Mouse (Mus musculus): ENCODE measurements around the gene Nes. TPM values are rescaled to one million over a fixed set of nuclear protein-coding genes. Genes with fewer than 3 reads are reported as not detected.

Nes gene
- polyA plus RNA-seq, 1 experiment from 2014 or later, result 14.6 TPM

- H3K4me3 ChIP-seq, result no peak overlapping the region
- no peaks in the 10 kb centered on the region for H3K9me3 ChIP-seq (replicated peaks)
- DNase-seq (ENCODE audit: low spot score), result no peak
- H3K4me1 ChIP-seq, result peaks cover 38% of the 10 kb centered on the region
- WGBS, result 34% methylated on average over 10 of the region's 10 CpGs
- H3K27me3 ChIP-seq (ENCODE audit: low read depth, poor library complexity, severe bottlenecking), result peaks cover 86% of the 10 kb centered on the region
- no peaks in the 10 kb centered on the region for H3K36me3 ChIP-seq
- no peak overlapping the region for H3K27ac ChIP-seq
Measured at GRCm38 (mm10) chr3:87989935-87990334, 19.1 kb downstream of the Nes start.

DNA sequence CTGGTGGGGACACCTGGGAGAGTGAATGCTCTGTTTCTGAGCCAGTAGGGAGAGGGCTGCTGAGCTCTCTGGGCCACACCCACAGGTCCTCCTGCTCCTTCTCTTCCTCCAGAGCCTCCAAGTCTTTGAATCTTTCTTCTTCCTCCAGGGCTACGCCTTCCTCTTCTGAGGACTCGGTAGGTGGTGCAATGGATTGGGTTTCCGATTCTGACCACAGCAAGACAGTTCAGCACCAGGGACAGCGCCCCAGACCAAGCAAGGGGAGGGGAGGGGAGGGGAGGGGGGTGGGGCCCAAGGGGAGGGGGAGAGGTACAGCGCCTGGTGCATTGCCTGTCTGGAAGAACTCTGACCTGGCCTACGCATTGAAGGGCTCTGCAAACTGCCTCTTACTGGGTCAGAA is 22.6 kb downstream of the Nes start:
- WGBS, result 3% methylated on average over 5 of the region's 6 CpGs

DNA sequence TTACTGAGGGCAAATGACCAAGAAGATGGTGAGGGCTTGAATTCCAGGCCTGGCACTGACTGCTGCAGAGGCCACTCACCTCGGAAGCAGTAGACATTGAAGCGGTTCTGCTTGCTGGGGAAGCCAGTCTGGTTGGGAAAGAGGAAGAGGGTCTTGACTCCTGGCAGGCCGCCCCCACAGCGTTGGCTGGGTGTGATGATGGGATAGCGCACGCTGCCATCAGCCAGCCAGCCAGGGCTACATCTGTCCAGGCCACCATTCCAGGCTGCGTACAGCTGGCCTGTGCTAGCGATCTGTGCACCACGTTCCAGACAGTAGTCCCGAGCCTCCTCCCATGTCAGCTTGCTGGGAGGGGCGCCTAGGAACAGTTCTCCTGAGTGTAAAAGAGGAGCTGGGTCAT is 24.5 kb downstream of the Nes start:
- Histone ChIP-seq H3K9me3 (replicated peaks) (no peaks in the 10 kb centered on the region), H3K4me3 (no peak overlapping the region), H3K27ac (no peak overlapping the region), H3K36me3 (no peaks in the 10 kb centered on the region), H3K27me3 (ENCODE audit: low read depth, poor library complexity, severe bottlenecking) (peaks cover 100% of the 10 kb centered on the region), H3K4me1 (peaks cover 27% of the 10 kb centered on the region)
- WGBS, result 29% methylated on average over 11 of the region's 11 CpGs
- no peak for DNase-seq (ENCODE audit: low spot score)

More for the DNA sequence above, 22.6 kb downstream of the Nes start:
- Histone ChIP-seq H3K27me3 (ENCODE audit: low read depth, poor library complexity, severe bottlenecking) (peaks cover 100% of the 10 kb centered on the region), H3K27ac (no peak overlapping the region), H3K4me1 (peaks cover 22% of the 10 kb centered on the region), H3K36me3 (no peaks in the 10 kb centered on the region), H3K4me3 (no peak overlapping the region), H3K9me3 (replicated peaks) (no peaks in the 10 kb centered on the region)
- DNase-seq (ENCODE audit: low spot score), result peak; percentile 93

- H3K27me3 ChIP-seq (ENCODE audit: low read depth, poor library complexity, severe bottlenecking), result peaks cover 100% of the 10 kb centered on the region
- no peak for DNase-seq (ENCODE audit: low spot score)
- H3K4me3 ChIP-seq, result peak overlapping the region; percentile 50
- H3K4me1 ChIP-seq, result peaks cover 32% of the 10 kb centered on the region
- no peaks in the 10 kb centered on the region for H3K36me3 ChIP-seq
- no peak overlapping the region for H3K27ac ChIP-seq
- 4% methylated on average over 15 of the region's 15 CpGs for WGBS
- H3K9me3 ChIP-seq (replicated peaks), result no peaks in the 10 kb centered on the region
Measured at GRCm38 (mm10) chr3:87996401-87996800, 25.5 kb downstream of the Nes start.

- Histone ChIP-seq H3K36me3 (no peaks in the 10 kb centered on the region), H3K27ac (0 out of 2 replicates have a peak overlapping the region, but pooled peaks have one; percentile 10), H3K27me3 (ENCODE audit: low read depth, poor library complexity, severe bottlenecking) (peaks cover 100% of the 10 kb centered on the region), H3K4me3 (peak overlapping the region; percentile 50), H3K9me3 (replicated peaks) (no peaks in the 10 kb centered on the region), H3K4me1 (peaks cover 33% of the 10 kb centered on the region)
- no peak for DNase-seq (ENCODE audit: low spot score)
- 1% methylated on average over 49 of the region's 49 CpGs for WGBS
Measured at GRCm38 (mm10) chr3:87996971-87997614, 26.2 kb downstream of the Nes start.

- H3K27me3 ChIP-seq (ENCODE audit: low read depth, poor library complexity, severe bottlenecking), result peaks cover 100% of the 10 kb centered on the region
- 1% methylated on average over 7 of the region's 7 CpGs for WGBS
- DNase-seq (ENCODE audit: low spot score), result no peak
- H3K9me3 ChIP-seq (replicated peaks), result no peaks in the 10 kb centered on the region
- no peak overlapping the region for H3K27ac ChIP-seq
- H3K36me3 ChIP-seq, result no peaks in the 10 kb centered on the region
- no peak overlapping the region for H3K4me3 ChIP-seq
- peaks cover 39% of the 10 kb centered on the region for H3K4me1 ChIP-seq
Measured at GRCm38 (mm10) chr3:87998747-87999146, 27.9 kb downstream of the Nes start.

GRCm38 (mm10) chr3:87999243-87999895 is 28.5 kb downstream of the Nes start:
- no peaks in the 10 kb centered on the region for H3K9me3 ChIP-seq (replicated peaks)
- peak overlapping the region; percentile 49 for H3K4me3 ChIP-seq
- no peak overlapping the region for H3K27ac ChIP-seq
- peak; percentile 53 for DNase-seq (ENCODE audit: low spot score)
- H3K36me3 ChIP-seq, result no peaks in the 10 kb centered on the region
- H3K4me1 ChIP-seq, result peaks cover 39% of the 10 kb centered on the region
- WGBS, result under 1% methylated on average over 38 of the region's 38 CpGs
- peaks cover 100% of the 10 kb centered on the region for H3K27me3 ChIP-seq (ENCODE audit: low read depth, poor library complexity, severe bottlenecking)

DNA sequence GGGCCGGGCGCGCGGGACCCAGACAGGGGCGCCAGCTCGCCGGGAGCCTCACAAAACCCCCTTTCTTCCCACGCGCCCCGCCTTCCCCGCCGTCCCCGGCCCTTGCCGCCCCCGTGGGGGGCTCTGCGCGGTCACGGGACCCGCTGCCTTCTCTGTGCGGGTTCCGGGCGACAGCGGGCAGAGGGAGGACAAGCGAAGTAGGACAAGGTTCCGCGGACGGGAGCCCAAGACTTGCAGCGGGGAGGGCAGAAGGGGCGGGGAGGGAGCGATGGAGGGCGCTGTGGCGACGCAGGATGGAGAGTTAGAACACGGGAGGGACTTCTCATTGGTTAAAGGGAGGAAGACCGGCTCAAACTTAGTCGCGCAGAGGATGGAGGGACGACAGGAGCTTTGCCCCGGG is 29.3 kb downstream of the Nes start, which contains the start of gene Bcan:
TSS of gene Bcan (minus strand) at position 50 of the 400 bp plus-strand sequence.
- peaks cover 39% of the 10 kb centered on the region for H3K4me1 ChIP-seq
- H3K4me3 ChIP-seq, result peak within 1 kb of the TSS; percentile 49
- H3K9me3 ChIP-seq (replicated peaks), result no peaks in the 10 kb centered on the region
- DNase-seq (ENCODE audit: low spot score), result no peak
- H3K27ac ChIP-seq, result no peak within 1 kb of the TSS
- under 1% methylated on average over 39 of the region's 39 CpGs for WGBS
- no peaks in the 10 kb centered on the region for H3K36me3 ChIP-seq
- H3K27me3 ChIP-seq (ENCODE audit: low read depth, poor library complexity, severe bottlenecking), result peaks cover 100% of the 10 kb centered on the region

DNA sequence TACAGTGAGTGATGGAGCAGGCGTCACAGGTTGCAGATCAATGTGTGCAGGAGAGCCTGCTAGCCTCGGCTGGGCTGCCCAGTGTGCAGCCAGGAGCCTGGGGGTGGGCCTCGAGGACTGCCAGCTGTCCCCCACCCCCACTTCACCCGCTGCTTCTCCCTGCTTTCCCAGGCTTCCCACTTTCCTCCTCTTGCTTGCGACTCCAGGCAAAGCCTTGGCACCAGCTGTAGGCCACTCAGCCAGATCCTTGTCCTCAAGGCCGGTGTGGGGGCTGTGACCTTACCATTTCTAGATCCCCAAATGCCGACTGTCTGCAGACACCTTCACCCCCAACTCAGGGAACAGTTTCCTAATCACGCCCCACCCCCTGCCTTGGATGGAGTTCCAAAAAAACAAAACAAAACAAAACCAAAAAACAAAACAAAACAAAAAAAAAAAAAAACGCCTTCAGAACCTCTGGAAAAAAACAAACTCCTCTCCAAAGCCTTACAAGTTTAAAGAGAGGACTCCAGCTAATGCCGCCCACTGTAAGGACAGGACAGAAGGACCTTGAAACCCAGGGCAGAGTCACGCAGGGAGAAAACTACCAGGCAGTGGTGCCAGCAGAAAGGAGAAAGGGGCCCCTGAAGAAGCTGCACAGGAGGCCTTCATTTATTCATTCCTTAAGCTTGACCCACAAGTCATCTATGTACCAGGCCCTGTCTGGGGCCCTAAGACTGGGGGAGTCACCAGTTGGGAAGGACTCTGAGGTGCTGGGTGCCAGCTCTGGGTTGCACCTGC is 30.1 kb downstream of the Nes start:
- no peak for DNase-seq (ENCODE audit: low spot score)
- peak overlapping the region; percentile 49; the same call in 1 of the 2 replicates for H3K4me3 ChIP-seq

DNA sequence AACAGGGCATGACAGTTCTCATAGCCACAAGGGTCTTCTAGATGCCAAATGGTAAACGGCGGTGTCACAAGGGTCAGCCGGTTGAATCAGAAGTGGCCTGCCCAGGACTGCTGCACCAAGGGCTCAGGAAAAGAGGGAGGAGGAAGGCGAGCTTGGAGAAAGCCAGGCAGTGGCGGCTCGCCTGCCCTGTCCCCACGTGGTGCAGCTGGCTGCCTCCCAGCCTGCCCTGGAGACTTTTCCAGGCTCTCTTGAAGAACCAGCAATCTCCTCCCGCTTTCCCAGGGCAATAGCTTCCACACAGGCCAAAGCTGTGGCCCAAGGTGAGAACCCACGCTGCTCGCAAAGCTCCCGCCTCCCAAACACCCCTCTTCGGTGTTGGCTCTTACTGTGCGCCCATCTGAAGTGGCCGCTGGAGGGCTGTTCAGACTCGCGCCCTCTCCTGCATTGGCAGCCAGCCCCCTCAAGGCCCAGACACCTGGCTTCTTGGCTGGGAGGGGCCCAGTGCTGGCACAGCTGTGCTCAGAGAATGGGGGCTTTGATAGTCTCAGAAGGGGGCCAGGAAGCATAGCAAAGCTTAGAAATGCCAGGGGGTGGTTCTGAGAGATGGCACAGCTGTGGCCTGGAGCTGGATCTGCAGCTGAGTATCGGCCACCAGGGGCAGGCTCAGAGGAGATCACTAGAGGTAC is 31.6 kb downstream of the Nes start:
- Histone ChIP-seq H3K27ac (no peak overlapping the region), H3K4me1 (peaks cover 22% of the 10 kb centered on the region), H3K4me3 (no peak overlapping the region), H3K27me3 (ENCODE audit: low read depth, poor library complexity, severe bottlenecking) (peaks cover 79% of the 10 kb centered on the region), H3K9me3 (replicated peaks) (no peaks in the 10 kb centered on the region), H3K36me3 (no peaks in the 10 kb centered on the region)
- no peak for DNase-seq (ENCODE audit: low spot score)
- WGBS, result 3% methylated on average over 17 of the region's 17 CpGs

More for the DNA sequence above, 30.1 kb downstream of the Nes start:
- Histone ChIP-seq H3K9me3 (replicated peaks) (no peaks in the 10 kb centered on the region), H3K4me1 (peaks cover 36% of the 10 kb centered on the region), H3K27ac (no peak overlapping the region), H3K27me3 (ENCODE audit: low read depth, poor library complexity, severe bottlenecking) (peaks cover 93% of the 10 kb centered on the region), H3K36me3 (no peaks in the 10 kb centered on the region)
- WGBS, result 14% methylated on average over 11 of the region's 11 CpGs

DNA sequence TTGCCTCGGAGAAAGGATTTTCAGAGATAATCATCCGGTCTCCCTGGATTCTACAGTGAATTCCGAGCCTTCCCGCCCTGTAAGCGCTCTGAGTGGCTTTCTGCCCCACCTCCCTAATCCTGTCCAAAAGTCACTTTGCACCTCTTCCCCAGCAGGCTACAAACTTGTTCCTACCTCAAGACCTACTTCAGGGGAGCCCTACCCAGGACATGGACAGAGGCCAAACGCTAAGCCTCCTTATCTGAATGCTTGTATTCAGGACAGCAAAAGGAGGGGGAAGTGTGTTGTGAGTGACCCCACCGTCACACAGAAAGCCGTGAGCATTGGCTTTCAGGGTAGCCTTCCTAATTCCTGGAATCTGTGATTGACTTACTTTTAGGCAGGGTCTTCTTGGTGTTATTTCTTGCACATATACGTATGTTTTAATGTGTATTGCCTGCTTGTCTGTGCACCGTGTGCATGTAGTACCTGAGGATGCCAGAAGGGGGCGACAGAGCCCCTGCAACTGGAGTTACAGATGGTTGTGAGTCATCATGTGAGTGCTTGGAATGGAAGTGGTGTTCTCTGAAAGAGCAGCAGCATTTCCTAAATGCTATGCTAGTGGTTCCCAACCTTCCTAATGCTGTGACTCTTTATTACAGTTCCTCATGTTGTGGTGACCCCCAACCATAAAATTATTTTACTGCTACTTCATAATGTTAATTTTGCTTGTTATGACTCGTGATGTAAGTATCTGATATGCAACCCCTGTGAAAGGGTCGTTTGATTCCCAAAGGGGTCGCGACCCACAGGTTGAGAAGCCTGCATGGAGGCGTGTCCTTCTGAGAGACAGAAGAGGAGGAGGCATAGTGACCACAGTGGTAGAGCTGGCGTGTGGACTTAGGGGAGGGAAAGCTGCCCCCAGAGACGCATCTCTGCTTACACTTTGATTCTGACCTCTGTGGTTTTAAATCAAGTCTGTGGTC is 35.2 kb downstream of the Nes start:
- H3K27me3 ChIP-seq (ENCODE audit: low read depth, poor library complexity, severe bottlenecking), result peaks cover 47% of the 10 kb centered on the region

More for the DNA sequence above, 35.2 kb downstream of the Nes start:
- Histone ChIP-seq H3K36me3 (no peaks in the 10 kb centered on the region), H3K9me3 (replicated peaks) (no peaks in the 10 kb centered on the region), H3K27ac (no peak overlapping the region), H3K4me1 (peaks cover 7% of the 10 kb centered on the region; the same call in 1 of the 2 replicates), H3K4me3 (no peak overlapping the region)
- no peak for DNase-seq (ENCODE audit: low spot score)
- WGBS, result 76% methylated on average over 18 of the region's 18 CpGs

Measured in limb, embryonic 10.5 days (tissue).